Mouse (Mus musculus) fat pad, adult 2 months (tissue): Measurements from ENCODE around the gene Cryab.

Source experiments
- DNase-seq: peaks from one replicate; pipeline ENCODE4 v3.0.0-alpha.2; 2011; ENCODE audit warnings: low read depth, low spot score; ENCODE audit errors: extremely low read depth

The Cryab gene

GRCm38 (mm10) chr9:50742261-50742660 is 8.9 kb upstream of the Cryab start:
- no peak for DNase-seq

GRCm38 (mm10) chr9:50742744-50743143 is 8.4 kb upstream of the Cryab start:
- no peak for DNase-seq

- peak; percentile 42 for DNase-seq
These were observed 5.3 kb upstream of the Cryab start for GRCm38 (mm10) chr9:50745806-50746205.

GRCm38 (mm10) chr9:50746214-50746677 is 4.9 kb upstream of the Cryab start, which contains the start of gene 2310030G06Rik:
Gene 2310030G06Rik, minus strand, starts transcription at chr9:50746536.
- DNase-seq = peak; percentile 36

GRCm38 (mm10) chr9:50750706-50751105 is 419 bp upstream of the Cryab start:
- DNase-seq = no peak

GRCm38 (mm10) chr9:50752054-50752602 is 1.0 kb downstream of the Cryab start, which contains the start of gene Hspb2:
Gene Hspb2, minus strand, starts transcription at chr9:50752354.
- DNase-seq = no peak

- no peak for DNase-seq
These were observed 1.9 kb downstream of the Cryab start for GRCm38 (mm10) chr9:50752784-50753615.

- DNase-seq = no peak
These were observed 2.8 kb downstream of the Cryab start for GRCm38 (mm10) chr9:50753947-50754346.

GRCm38 (mm10) chr9:50756711-50757110 is 5.6 kb downstream of the Cryab start:
- DNase-seq = no peak

GRCm38 (mm10) chr9:50761520-50762243 is 10.6 kb downstream of the Cryab start:
- no peak for DNase-seq

GRCm38 (mm10) chr9:50763331-50763730 is 12.2 kb downstream of the Cryab start:
- no peak for DNase-seq

GRCm38 (mm10) chr9:50767531-50768106 is 16.5 kb downstream of the Cryab start:
- DNase-seq = no peak

- peak; percentile 67 for DNase-seq
These were observed 17.2 kb downstream of the Cryab start, which contains the start of gene Fdxacb1 for GRCm38 (mm10) chr9:50768107-50769002. Gene Fdxacb1, plus strand, starts transcription at chr9:50768236.

GRCm38 (mm10) chr9:50770011-50770410 is 18.9 kb downstream of the Cryab start:
- no peak for DNase-seq

- no peak for DNase-seq
These were observed 22.9 kb downstream of the Cryab start for GRCm38 (mm10) chr9:50774026-50774462.

- no peak for DNase-seq
These were observed 24.0 kb downstream of the Cryab start, which contains the start of the genes Alg9 and 1110032A03Rik for GRCm38 (mm10) chr9:50774991-50775612. Gene Alg9, plus strand, starts transcription at chr9:50775019. Gene 1110032A03Rik, minus strand, starts transcription at chr9:50775520.

- no peak for DNase-seq
These were observed 24.6 kb downstream of the Cryab start for GRCm38 (mm10) chr9:50775662-50776126.

GRCm38 (mm10) chr9:50776162-50776760 is 25.1 kb downstream of the Cryab start:
- DNase-seq = no peak

GRCm38 (mm10) chr9:50782155-50782554 is 31.0 kb downstream of the Cryab start:
- DNase-seq = no peak
